Mouse (Mus musculus): ENCODE data around the gene Pcdh17.

Pcdh17 gene

DNA sequence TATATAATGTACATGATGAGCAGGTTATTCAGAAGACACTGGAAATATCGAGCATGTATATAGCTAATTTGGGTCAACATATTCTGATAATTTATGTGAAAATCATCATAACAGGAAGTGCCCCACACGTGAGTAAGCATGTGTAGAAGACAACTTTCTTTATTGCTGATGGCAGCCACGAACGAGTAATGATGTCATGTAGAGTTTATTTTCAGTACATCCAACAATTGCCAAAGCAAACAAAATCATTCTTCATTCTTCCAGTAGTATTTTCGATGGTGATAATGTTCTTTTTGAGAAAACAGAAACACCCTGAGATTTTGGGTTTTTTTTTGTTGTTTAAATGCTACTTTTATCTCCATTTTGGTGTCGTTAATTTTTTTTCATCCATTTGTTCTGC lies 37.2 kb downstream of the Pcdh17 start:
- no peak for DNase-seq

DNA sequence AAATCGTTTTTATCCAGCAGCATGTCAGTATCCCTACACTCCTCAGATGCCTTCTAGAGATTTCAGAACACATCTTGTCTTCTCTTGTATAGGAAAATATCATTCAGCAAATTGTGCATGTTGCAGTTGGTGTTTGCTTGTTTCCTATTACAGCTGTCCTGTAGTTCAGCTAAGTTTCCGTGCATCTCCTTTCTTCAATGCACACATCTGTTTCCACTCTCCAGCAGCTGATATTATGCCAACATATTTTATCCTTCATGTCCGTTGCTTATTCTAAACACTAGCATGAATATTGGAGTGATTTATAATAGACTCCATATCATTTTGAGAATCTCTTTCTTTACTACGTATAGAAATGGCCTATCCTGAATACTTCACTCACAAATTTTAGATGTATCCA lies 41.0 kb downstream of the Pcdh17 start:
- DNase-seq = no peak

DNA sequence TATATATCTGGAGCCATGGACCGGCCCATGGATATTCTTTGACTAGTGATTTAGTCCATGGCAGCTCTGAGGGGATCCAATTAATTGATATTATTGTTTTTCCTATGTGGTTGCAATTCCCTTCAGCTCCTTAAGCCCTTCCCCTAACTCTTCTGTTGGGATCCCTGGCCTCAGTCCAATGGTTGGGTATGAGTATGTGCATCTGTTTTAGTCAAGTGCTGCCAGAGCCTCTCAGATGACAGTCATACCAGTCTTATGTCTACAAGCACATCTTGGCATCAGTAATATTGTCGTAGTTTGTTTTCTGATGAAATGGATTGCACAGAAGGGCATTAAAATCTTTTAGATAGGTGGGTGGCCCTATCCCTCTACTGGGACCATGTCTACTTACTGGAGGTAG lies 67.6 kb downstream of the Pcdh17 start:
- no peak for DNase-seq

DNA sequence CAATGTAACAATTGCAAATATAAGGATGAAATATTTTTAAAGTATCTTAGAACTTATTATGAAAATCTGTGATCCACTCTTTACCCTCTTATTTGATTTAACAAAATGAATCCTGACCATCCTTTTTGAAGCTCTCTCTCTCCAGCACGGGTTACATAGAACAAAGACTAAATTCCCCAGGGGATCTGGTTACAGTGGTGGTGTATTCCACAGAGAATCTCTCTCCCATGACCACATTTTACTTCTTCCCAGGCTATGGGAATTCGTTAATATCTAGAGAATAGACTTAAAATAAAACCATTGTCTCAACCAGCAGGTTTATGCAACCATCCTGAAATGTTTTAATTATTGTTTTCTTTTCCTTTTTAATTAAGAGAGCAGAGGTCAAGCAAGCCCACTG lies 89.0 kb downstream of the Pcdh17 start:
- no peak for DNase-seq

DNA sequence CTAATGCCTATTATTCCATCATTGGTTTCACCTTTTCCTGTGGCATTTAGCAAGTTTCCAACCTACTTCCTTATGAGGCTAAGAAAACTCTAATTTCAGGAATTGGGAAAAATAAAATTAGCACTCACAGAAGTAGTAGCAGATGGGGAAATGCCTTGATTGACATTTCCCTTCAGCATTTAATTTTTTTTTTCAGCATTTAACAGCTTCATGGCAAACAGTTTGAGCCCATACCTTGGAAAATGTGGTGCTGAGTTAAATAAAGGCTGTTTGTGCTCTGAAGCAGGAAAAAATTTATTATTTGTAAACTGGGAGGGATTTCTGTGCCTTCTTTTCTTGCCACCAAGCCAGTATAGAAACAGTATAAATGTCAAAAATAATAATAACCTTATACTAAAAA lies 91.9 kb downstream of the Pcdh17 start:
- DNase-seq = no peak

DNA sequence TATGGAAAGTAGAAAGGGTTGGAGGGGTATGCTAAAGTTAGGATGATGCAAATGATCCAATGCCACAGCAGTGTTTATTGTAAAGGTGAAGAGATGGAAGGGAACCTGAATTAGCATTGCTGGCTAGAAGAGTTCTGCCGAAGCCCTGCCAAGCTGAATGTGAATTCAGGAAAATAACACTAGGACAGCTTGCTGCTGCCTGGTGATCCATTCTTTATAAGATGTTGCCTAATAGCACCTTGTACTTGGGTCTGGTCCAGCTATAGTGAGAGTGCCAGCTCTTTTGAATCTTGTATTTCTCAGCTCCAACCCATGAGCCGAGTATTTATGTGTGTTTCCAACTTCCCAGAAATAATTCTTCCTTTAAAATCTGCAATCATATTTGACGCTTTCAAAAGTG lies 98.5 kb downstream of the Pcdh17 start:
- no peak for DNase-seq

DNA sequence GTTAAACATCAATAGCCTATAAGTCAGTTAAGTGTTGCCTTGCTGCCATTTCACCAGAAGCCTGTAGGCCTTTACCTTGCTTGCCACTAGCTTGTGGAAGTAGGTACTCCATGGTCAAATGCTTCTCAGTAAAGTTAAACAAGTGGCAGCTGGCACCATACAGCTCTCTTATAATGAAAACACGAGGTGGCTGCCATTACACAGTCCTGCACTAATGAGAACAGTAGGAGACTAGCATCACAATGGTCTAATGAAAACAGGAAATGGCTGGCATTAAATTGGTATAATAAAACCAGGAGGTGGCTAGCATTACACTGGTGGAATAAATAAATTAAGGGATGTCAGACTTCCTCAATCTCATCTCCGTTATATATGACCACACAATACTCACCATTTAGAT lies 102.6 kb downstream of the Pcdh17 start:
- DNase-seq = no peak

DNA sequence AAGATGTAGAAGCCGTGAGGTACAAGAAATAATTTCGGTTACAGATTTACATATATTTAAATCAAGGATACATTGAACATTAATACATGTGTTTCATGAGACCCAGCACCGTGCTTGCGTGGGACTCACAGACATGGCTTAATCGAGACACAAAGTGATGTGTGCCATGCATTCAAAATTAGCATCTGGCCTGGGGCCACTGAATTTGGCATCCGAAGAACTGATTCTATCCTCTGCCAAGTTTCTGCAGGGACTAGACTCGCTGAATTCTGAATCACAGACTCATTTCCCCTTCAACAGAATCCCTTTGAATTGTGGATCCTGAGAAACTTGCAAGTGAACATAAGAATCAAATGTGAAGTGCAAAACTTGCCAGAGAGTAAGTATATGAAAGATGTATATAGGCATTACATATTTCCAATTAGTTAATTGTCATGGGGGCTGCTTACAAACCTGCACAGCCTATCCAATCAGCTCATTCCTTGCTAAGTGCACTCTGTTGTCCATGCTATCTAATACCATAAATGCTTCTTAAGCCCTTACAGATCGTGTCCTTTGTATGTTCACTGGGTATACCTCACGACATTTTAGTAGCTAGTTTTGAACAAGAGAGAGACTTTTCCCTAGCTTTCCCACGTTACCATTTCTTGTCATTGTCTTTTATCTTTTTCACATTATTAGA lies 104.3 kb downstream of the Pcdh17 start:
- DNase-seq = no peak

DNA sequence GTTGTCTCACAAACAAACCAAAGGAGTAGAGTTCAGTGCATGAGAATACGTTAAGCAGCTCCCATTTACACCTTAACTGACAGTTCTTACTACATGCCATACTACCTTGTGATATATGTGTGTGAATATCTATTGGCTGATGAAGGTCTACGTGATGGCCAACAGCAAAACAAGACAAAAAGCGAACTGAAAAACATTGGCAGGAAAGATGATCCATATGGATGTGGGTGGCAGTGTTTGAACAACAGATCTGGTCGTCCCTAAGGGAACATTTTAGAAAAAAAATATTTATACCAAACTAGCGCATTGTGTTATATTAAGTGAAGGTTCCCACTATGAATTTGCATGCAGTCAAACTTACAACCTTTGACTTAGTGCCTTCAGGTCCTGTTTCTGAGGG lies 108.2 kb downstream of the Pcdh17 start:
- DNase-seq = no peak

DNA sequence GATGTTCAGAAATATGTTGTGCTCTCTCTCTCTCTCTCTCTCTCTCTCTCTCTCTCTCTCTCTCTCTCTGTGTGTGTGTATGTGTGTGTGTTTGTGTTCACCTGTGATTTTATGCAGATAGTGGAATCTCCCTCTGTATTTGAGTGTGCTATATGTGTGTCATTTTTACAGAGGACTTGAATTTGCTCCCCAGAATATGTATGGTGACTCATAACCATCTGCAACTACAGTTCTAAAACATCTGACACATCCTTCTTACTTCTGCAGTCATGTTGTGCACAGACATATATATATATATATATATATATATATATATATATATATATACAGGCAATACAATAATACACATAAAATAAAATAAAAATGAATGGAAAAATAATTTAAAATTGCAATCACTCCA lies 127.7 kb downstream of the Pcdh17 start:
- no peak for DNase-seq

All from B cell, adult 2 months (primary cell).